Mouse (Mus musculus) gastrocnemius, postnatal 25 days (tissue): ENCODE measurements at regions not wholly inside any gene's neighbourhood (a gene's known extent, or its start where the extent isn't known, plus 50 kb on each side); places are given as distances from the start of the nearest gene placed in this dataset.
A peak's percentile ranks its signal among the peaks of the same experiment; 100 is the strongest.

Source experiments
- DNase-seq: peaks from one replicate; pipeline ENCODE4 v3.0.0; 2022

DNA sequence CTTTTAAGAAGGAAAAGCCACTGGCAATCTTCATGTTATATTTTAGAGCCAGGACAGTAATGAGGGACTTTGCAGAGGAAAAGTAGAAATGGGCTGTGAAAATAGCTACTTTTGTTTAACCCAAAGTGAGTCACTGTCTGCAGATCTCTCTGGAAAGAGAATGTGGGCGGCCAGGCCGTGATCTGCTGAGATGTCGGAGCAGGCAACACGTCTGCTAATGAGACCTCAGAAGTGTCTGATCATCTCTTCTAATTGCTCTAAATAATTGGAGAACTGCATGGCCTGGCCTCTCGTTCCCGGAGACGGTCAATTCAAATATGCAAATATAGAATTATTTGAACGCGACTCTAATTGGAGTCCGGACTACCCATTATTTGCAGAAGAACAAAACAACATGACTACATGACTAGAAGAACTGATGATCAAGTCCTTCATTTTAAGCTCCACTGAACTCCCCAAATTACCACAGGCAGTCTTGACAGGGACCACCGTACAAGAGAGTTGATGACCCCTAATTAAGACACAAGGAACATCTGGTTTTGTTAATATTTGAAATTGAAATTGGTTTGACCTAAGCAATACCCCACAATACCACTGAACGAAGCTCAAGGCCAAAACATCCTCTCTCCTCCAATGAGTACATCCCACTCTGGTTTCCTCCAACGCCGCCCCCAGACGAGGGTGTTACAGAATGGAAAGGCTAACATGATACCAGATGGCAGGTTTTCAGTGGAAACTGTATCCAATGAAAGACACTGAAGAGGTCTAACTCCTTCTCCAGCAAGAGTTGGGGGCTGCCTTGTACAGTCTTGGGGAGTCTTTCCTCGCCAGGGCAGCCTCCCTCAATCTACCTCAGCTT is 290.4 kb upstream of the Runx1 start:
- DNase-seq: no peak

DNA sequence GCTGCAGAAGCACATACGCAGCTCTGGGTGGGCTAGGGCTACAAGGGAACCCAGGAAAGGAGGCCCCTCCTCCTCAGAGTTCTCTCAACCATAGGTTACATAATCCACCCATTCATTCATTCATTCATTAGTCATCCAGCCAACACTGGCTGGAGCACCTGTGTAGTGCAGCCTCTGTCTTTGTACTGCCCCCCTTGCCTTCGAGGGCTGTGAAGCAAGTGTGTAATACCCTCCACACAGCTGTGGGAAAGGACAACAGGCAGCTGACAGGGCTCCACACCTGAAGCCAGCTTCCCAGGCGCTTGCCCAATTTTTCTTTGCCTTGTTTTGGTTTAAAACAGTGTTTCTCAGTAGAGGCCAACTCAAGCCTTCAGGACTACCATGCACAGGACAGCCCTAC is 285.0 kb upstream of the Runx1 start:
- no peak for DNase-seq

DNA sequence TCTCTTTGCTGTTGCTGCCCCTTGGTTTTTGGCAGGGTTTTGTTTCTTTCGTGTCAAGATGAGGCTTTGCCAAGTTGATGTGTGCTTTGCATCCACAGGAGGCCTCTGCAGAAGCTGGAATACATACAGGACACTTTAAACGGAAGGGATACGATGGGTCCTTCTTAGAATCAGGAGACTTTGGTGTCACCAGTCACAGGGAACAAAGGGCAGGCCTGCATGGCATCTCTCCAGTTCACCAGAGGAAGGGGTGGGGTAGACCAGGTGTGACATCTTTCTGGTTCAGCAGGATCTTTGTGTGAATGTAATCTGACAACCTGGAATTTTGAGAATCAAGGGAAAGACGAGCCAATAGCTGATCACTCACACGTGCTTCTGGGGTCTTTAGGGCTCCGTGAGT is 284.5 kb upstream of the Runx1 start:
- no peak for DNase-seq

DNA sequence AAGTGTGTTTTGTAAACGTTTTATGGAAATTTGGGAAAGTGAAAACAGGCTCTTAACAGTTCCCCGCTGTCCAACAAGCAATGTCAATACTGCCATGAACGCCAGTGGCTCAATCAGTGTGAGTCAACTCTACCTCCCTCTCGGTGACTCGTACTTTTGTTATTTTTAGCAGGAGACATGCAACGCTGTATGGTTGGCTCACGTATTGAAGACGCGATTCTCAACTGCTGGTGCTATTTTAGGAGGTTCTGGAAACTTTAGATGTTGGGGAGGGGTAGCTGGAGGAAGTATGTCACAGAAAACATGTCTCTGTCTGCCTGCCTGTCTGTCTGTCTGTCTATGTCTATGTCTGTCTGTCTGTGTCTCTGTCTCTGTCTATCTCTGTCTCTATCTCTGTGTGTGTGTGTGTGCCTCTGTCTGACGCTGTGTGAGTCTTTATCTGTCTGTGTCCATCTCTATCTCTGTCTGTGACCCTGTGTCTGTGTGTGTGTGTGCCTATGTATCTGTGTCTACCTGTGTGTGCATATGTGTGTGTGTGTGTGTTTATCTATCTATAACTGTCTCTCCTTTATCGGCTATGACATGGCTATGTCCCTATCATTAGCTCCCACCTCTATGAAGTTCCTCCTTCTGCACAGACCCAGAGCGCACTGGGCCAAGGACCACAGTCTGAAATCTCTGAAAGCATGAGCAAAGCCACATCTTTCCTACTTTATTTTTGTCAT is 283.9 kb upstream of the Runx1 start:
- peak; percentile 8 for DNase-seq

DNA sequence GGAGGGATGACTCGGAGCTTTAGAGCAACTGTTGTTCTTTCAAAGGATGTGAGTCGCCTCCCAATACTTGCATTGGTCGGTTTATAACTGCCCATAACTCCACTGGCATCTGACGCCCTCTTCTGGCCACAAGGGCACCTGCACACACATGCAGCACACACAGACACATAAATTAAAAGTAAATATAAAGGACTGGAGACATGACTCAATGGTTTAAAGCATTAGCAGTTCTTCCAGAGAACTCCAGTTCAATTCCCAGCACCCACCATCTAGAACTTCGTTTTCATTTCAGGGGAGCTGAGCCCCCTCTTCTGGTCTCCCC is 281.5 kb upstream of the Runx1 start:
- no peak for DNase-seq

DNA sequence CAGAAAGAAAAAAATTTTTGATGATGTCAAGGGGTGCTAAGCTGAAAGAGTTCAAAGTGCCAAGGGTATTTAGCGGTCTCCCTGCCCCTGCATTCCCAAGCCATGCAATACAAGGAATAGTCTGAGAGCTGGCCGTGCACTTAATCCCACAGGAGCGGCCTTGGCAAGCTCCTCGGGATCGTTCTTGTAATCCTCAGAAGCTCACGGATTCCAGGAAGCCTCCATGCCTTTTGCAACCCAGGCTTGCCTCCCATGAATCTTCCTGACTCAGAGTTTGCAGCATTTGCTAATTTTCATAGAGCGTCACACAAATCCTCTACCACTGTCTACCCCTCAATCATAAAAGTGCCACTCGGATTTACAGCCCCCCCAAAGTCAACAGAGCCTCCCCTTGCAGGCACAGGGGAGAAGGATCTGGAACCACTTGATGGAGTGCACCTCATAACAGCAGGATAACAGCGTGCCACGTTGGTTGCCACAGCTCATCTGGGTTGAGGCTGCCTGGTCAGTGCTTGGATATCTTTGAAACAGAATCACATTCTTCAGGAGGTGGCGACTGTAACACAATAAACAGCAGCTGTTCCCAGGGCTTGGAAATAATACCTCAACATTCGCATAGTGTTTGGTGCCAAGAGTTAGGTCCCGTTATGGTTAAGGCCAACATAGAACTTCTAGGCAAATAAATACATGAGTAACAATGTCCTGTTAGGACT is 281.0 kb upstream of the Runx1 start:
- peak; percentile 68 for DNase-seq

DNA sequence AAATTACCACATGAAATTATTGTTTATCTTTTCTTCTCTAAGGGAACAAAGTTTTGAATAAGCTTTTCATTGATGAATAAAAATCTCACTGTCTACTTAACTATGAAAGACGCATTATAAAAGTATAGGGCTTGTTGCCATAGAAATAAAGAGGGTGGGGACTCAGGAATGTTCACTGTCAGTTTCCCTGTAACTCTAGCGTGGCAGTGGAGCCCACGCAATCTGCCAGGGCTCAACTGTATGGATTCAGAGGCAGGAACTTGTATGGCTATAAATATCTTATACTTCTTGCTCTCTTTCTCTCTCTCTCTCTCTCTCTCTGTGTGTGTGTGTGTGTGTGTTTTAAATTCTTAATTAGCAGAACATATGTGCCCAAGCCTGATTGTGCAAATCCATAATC is 276.2 kb upstream of the Runx1 start:
- DNase-seq: no peak

DNA sequence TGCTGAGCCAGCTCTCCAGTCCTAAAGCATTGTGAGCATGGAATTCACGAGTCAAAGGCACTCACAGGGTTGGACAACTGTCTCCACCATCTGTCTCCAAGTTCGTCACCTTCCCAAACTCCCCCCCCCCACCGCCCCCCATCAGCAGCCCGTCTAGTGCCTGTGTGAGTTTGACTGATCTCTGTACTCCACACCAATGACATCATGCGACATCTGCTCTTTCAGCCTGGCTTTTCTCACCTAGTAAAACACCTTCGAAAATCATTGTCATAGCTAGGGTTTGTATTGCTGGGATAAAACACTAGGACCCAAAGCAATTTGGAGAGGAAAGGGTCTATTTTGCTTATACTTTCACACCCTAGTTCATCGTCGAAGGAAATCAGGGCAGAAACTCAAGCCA is 272.1 kb upstream of the Runx1 start:
- no peak for DNase-seq

DNA sequence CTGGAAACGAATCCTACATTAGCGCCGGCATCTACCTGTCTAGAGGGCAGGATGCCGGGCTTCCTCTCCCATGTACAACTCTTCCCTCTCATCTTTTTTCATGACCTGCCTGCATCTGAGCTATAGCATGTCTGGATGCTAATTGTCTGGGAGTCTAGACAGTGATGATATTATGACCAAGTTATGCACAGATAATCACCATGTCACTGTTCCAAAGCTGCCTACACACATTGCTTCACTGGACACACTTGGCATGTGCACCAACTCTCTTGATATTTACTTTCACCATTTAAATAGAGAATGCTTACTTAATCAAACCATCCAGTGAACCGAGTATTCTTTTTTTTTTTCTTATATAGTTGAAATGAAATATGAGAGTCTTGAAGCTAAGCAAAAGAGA is 270.2 kb upstream of the Runx1 start:
- DNase-seq: no peak

DNA sequence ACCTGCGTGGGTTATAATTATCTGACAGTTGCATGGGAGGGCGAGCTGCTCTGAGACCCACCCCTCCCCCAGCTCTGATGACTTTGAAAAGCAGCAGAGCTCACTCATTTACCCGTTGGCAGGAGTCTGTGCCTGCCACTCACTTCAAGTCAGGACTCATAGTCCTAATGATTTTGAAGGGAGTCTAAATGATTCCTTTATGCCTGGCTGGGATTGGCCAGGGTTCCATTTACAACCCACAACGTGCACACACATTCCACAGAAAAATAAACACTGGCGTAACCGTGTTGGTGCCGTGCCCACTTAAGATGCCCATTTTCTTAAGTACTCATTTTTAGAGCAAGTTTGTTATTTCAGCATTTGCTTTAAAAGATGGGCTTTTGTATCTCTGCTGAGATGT is 266.8 kb upstream of the Runx1 start:
- no peak for DNase-seq

DNA sequence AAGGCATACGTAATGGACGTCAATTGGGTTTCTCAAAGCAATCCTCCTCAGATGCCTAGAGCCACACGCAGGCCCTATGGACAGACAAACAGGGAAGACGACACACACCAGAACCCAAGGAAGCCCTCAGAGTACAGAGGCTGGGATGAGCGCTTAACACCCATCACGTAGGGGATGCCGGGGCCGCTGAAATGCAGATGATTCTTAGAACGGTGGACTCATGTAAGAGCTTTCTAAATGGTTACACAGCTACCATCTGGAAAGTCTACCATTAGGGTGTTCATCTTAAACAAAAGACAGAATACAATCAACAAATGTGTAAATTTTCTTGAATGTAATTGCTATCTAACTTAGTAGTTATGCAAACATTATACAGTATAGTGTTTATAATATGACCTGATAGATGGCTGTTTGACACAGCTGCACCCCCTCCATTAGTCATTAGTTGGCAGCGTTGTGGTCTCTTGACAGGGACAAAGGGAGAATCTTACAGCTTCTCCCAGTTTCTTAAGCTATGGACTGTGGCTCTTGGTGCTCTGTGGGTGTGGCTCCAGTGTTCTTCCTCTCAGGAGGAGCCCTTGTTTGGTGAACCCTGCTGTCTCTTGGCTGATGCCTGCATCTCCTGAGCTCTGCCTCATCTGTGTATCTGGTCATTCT is 259.4 kb upstream of the Runx1 start:
- no peak for DNase-seq

DNA sequence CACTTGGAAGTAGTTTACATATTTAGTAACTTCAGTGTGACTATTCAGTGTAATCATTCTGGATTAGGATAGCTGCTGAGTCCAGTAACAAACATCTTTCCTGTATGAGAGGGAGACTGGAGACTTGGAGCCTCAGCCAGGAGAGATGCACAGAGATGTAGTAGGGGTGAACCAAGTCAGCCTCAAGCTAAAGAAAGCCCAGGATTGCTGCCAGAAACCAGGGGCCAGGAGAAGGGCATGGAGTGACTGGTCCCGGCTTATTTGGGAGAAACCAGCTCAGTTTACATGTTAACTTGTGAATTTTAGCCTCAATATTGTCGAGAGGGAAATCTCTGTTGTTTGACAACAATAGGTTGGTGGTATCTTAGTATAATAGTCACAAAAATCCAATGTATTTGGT is 257.8 kb upstream of the Runx1 start:
- DNase-seq: no peak

DNA sequence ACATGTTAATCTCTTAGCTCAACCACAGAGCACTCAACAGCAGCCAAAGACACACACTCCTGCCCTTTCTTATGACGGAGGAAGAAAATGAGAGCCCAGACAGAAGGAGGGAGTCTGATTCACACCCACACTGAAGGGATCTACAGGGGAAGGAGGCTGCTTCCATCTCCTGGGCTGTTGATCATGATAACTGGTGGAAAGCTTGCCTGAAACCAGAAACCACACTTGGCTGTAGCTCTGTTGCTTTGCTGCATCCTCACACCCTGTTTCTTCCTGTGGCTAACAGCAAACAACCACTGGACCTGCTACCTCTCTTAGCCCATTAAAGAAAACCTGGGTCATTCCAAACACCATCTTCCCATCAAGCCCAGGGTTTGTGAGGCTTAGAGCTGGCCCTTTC is 257.2 kb upstream of the Runx1 start:
- DNase-seq: no peak

DNA sequence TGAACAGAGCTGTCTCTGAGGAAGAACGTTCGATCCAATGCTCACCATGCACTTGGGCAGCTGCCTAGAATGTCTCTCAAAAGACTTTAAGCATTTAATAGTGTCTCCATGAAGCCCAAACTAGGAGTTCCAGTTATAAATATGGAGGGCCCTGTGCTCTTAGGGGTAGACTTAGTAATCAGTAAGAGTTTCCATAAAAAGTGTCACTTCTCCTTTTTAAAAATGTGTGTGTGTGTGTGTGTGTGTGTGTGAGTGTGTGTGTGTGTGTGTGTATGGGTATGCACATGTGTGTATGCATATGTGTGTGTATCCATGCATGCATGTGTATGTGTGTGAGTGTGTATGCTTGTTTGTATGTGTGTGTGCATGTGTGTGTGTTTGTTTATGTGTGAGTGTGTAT is 255.6 kb upstream of the Runx1 start:
- DNase-seq: no peak

DNA sequence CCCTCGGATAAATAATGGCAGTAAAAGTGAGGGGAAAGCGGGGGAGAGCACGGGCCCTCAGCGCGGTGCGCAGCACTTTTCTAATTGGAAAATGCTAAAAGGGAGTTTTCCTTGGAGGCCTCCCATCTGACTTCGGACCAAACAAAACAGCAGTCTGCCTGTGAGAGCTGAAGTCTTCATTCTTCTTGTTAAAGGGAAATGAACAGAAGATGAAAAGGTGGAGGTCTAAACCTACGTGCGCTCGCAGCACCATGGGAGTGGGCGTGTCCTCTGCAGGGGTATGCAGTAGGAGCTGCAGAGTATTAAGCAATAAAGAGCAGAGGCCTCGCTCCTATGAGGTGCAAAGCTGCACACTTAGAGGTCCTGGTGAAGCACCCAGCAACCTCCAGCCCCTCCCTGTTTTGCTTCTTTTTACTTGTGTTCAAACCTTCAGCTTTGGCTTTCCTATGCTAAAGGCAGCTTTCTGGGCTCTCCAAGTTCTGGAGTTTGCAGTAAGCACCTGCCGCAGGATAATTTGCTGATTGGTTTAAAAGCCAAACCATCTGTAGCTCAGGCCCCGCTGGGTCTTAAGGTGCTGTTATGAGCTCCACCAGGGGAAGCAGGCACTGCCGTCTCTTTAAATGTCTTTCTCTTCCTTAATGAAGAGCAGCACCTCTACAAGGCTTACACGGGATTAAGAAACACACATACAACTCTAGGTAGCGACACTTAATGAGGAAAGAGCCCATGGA is 253.9 kb upstream of the Runx1 start:
- DNase-seq: peak; percentile 37

DNA sequence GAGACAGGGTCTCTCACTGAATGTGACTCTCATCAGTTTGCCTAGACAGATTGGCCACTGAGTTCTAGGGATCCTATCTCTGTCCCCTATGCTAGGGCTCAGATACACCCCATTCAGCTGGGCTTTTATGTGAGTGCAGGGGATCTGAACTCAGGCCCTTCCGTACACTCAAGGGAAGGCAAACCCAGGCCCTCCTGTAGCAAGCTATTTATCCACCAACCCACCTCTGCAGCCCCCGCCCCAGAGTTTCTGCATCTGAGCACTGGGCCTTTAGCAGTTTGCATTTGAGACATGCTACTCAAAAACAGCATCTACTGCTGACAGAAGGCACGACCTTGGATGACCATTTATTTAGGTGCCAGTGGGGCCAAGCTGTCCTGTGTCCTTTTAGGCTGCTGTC is 253.0 kb upstream of the Runx1 start:
- DNase-seq: no peak

DNA sequence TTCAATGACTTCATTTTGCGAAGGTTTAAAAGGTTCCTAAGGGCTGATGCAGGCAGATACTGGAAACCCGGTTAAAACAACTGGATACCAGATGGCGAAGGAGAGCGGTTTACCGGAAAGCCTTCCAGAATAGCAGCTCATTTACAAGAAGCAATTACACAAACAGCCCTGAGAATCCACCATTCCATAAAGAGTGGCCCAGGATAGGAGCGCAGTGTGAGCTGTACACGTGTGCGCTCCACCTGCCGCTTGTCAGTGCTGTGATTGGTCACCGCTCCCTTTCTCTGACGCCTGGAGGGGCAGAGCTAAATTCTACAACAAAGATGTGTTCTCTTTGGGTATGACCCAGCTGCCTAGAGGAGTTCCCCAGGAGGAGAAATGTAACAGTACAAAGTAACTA is 249.5 kb upstream of the Runx1 start:
- no peak for DNase-seq

DNA sequence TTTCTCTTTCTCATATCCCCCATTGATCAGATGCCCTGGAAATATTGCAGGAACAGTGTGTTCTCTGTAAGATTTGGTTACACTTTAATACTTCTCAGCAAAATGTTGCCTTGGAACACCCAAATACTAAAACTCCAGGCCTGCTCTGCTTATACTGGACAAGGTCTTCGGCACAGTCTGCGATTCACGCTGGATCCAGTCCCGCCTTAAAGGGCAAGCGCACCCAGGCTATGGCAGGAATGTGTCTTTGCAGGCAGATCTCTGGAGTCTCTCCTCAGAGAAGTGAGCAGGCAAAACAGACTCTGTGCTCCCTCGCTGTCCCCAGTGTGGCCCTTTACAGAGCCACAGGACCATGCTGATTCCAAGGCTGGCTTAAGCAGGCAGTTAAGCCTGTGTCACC is 246.2 kb upstream of the Runx1 start:
- DNase-seq: peak; percentile 73

DNA sequence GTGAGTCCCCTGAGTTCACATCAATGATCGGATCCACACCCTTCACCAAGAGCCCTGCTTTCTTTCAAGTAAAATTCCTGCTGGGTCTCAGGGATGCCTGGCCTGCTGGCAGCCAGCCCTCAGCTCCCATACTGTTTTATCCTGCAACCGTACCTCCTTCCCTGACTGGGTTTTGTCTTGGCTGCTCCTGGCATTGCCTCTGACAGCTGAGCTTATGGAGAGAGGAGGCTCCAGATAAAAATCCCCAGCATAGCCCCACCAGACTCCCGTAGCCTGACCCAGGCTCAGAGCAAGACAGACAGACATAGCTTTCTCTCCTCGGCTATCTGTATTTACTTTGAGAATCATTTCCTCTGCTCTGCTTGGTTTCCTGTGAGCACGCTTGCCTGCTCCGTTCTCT is 245.8 kb upstream of the Runx1 start:
- DNase-seq: no peak

DNA sequence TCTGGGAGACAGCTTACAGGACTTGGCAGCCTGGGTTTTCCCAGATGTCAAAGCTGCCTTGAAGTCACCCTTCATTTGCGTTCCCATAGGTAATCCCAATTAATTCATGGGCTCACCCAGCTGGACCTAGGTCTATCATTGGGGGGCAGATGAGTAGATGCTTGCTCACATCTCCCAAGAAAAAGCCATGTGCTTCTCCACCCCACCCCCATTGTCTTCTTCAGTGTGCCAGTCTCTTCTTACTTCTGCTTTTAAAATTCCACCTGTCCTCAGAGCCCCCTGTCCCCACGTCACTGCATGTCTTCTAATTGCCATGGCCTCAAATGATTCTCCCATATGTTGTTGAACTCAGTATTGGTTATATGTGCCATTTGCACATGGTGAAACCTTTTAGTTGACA is 240.9 kb upstream of the Runx1 start:
- DNase-seq: no peak

DNA sequence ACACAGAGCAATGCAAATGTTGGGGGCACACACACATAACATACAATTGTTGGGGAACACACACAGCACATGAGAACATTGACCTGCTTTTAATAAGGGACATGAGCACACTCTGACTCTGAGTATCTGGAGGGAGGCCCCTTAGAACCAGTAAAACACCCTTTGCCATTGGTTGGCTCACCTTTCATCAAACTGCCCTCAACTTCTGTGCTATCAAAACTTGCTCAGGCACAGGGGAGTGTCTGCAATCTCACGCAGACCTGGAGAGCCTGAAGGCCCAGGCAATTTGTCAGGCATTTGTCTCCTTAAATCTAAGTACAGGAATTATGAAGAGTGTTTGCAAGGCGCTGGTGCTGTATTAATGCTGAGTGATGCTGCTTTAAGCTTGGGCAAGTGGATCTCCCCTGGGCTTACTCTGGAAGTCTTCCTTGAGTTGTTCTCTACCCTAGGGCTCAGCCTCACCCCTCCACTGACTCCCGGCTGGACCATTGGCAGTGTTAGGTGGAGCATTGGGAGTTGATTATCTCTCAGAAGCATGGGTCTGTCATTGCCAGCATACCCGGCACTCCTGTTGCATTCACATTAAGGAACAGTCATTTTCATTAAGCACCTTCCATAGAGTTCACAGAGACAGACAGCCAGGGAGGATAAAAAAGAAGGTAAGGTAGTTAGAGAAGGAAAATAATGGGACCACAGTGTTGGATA is 235.7 kb upstream of the Runx1 start:
- no peak for DNase-seq

DNA sequence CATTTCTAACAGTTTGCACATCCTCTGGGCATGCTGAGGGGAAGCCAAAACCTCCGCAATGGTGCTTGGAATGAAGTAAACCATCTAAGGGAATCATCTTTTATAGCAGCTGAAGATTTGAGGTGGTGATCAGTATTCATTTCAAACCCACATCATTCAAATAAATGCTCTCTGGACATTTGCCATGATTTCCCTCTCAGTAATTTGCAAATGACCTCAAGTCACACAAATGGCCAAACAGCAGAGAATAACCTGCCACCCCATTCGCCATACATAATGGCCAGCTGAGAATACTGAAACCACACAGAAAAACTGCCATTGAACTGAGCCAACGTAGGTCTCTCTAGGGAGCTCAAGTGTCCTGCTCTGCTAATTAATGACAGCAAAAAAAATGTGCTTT is 230.3 kb upstream of the Runx1 start:
- no peak for DNase-seq
